Mouse (Mus musculus) embryonic facial prominence, embryonic 11.5 days (tissue): ENCODE data around the gene Iqch. TPM values are rescaled to one million over a fixed set of nuclear protein-coding genes. Genes with fewer than 3 reads are reported as not detected.

Experiments
- ATAC-seq: fragments of 200-750 bp; cut with Nextera tagmentation; replicated peaks from 2 replicates; pipeline ENCODE4 v1.8.0; 2017; ENCODE audit warnings: low read depth; ENCODE audit not compliant: insufficient number of reproducible peaks, low FRiP score, low TSS enrichment
- DNase-seq: peaks from one replicate; pipeline ENCODE4 v3.0.0-alpha.2; 2015; ENCODE audit warnings: low spot score
- H3K27ac ChIP-seq: fragments of 300-500 bp; sonication (generic); replicated peaks from 2 replicates; pipeline ENCODE4 v1.5.1; 2014; ENCODE audit warnings: mild to moderate bottlenecking, low read depth, low read length, control low read depth
- H3K27me3 ChIP-seq: fragments of 300-500 bp; sonication (generic); 2 replicates; pipeline ENCODE4 v1.6.1; 2014; ENCODE audit warnings: mild to moderate bottlenecking, low read length, moderate library complexity, mixed read lengths; ENCODE audit not compliant: control insufficient read depth, insufficient read depth
- H3K36me3 ChIP-seq: fragments of 300-500 bp; sonication (generic); replicated peaks from 2 replicates; pipeline ENCODE4 v1.6.1; 2014; ENCODE audit warnings: low read depth, mild to moderate bottlenecking, low read length, moderate library complexity, mixed read lengths; ENCODE audit not compliant: control insufficient read depth, insufficient read depth
- H3K4me1 ChIP-seq: fragments of 300-500 bp; sonication (generic); 2 replicates; pipeline ENCODE4 v1.6.1; 2014; ENCODE audit warnings: low read length, mixed read lengths; ENCODE audit not compliant: control insufficient read depth, insufficient read depth
- H3K4me2 ChIP-seq: fragments of 300-500 bp; sonication (generic); 2 replicates; pipeline ENCODE4 v1.6.1; 2014; ENCODE audit warnings: low read depth, mild to moderate bottlenecking, control low read depth, low read length, moderate library complexity
- H3K4me3 ChIP-seq: fragments of 300-500 bp; sonication (generic); 2 replicates; pipeline ENCODE4 v1.5.1; 2014; ENCODE audit warnings: low read depth, low read length, control low read depth
- H3K9ac ChIP-seq: fragments of 300-500 bp; sonication (generic); replicated peaks from 2 replicates; pipeline ENCODE4 v1.6.1; 2014; ENCODE audit warnings: mild to moderate bottlenecking, control low read depth, low read length
- H3K9me3 ChIP-seq: fragments of 300-500 bp; sonication (generic); replicated peaks from 2 replicates; pipeline ENCODE4 v1.6.1; 2016; ENCODE audit warnings: mild to moderate bottlenecking, low read length, inconsistent platforms, mixed read lengths; ENCODE audit not compliant: control insufficient read depth
- WGBS: fragments of 180-500 bp; shearing (Covaris S2); extraction: QIAGEN DNeasy Blood & Tissue Kit; methylation state at CpG from one replicate; pipeline ENCODE4 v1.1.7; 2014; 5-methylcytosine and 5-hydroxymethylcytosine counted together
- polyA plus RNA-seq: library from polyadenylated mRNA; unstranded; fragments of >200 nt; fragmentation: Nextera tagmentation; extraction: Ambion mirVana; gene quantifications from 2 replicates; pipeline ENCODE4 v1.2.1, GENCODE M21; 2014

Iqch gene
- polyA plus RNA-seq, result 0.17 TPM in 1 of 2 replicates, not detected in the other

- Histone ChIP-seq H3K4me1 (no peaks in the 10 kb centered on the region), H3K4me2 (peak within 1 kb of the TSS; percentile 65), H3K9ac (peak within 1 kb of the TSS; percentile 83), H3K4me3 (peak within 1 kb of the TSS; percentile 84), H3K36me3 (no peaks in the 10 kb centered on the region), H3K27me3 (no peaks in the 10 kb centered on the region), H3K27ac (no peak within 1 kb of the TSS), H3K9me3 (no peaks in the 10 kb centered on the region)
- peak; percentile 98 for ATAC-seq
- DNase-seq, result peak; percentile 96
- 2% methylated on average over 68 of the region's 70 CpGs for WGBS
These were observed at the start of gene Iqch, which contains the start of gene Aagab for GRCm38 (mm10) chr9:63602043-63602939. Gene Iqch, minus strand, starts transcription at chr9:63602493. Gene Aagab, plus strand, starts transcription at chr9:63602660.

DNA sequence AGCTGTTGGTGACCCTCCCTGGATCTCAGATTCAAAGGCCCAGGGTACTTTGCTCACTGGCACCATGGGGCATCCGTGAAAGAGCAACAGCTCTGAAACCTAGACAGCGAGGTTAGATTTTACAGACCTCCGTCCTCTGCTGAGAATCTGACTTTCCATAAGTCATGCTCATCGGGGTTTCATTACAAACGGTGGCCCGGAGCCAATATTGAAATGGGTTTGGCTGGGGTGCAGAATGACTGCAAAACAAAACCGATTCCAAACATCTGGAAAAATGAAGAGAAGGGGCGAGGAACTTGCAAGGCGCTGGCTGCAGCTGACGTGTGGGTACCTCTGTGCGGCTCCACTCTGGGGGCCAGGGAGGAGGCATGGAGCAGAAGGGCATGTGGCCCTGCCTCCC lies 49.3 kb upstream of the Iqch start:
- DNase-seq, result no peak
- Histone ChIP-seq H3K4me3 (no peak overlapping the region), H3K9me3 (no peaks in the 10 kb centered on the region), H3K27me3 (no peaks in the 10 kb centered on the region), H3K27ac (no peak overlapping the region), H3K4me2 (no peak overlapping the region), H3K9ac (no peak overlapping the region), H3K36me3 (peaks cover 9% of the 10 kb centered on the region), H3K4me1 (no peaks in the 10 kb centered on the region)
- WGBS, result 66% methylated on average over 11 of the region's 11 CpGs
- no peak for ATAC-seq

DNA sequence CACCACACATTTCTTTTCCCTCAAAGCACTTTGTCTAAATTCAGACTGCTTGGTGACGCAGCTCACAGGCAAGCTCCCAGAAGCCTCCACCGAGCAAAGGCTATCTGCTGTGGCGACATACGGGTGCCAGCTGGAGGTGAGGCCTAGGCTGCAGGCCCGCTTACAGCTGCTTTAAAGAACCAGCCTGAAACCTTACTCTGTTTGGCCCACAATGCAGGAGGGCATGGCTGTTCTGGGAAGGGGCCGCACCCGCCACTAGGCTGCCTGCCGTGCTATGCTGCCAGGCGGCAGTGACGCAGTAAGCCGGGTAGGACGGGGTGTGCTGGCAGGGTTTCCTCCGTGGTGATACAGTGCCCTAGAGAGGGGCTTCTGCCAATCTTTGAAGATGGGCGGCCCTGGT lies 48.6 kb upstream of the Iqch start:
- H3K9ac ChIP-seq, result no peak overlapping the region
- WGBS, result 87% methylated on average over 14 of the region's 14 CpGs
- no peaks in the 10 kb centered on the region for H3K4me1 ChIP-seq
- H3K27ac ChIP-seq, result no peak overlapping the region
- no peak overlapping the region for H3K4me3 ChIP-seq
- no peak for DNase-seq
- no peaks in the 10 kb centered on the region for H3K9me3 ChIP-seq
- ATAC-seq, result no peak
- no peak overlapping the region for H3K4me2 ChIP-seq
- peaks cover 9% of the 10 kb centered on the region for H3K36me3 ChIP-seq
- no peaks in the 10 kb centered on the region for H3K27me3 ChIP-seq

DNA sequence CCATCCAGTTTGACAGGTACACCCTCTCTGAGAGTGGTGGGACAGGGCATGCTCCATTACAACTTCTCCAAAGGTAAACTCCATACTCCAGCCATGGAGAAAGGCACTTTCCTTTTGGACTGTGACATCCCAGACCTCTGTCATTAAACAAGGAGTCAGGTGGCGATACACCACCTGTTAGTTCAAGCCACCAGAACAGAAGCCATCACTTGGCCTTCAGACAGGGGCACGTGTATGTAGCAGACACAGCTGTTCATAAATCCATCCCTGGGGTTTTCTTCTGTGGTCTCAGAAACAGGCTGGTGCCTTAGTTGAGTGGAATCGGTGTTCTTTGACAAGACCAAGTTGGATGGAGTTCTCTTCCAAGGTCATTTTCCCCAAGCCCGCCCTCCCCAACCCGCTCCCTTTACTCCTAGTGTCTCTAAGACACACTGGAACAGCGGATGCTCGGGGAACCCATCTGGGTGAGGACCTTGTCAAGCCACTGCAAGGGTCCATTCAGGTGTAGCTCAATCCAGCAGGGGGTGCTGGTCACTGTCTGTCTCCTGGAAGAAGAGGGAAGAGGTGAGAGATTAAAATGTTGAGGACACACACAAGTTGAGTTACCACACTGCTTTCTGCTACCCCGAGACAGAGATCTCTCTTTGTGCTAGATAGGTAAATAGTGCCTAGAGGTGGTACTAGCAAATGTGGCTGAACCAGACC lies 47.7 kb upstream of the Iqch start:
- H3K27me3 ChIP-seq, result no peaks in the 10 kb centered on the region
- no peak overlapping the region for H3K27ac ChIP-seq
- no peaks in the 10 kb centered on the region for H3K9me3 ChIP-seq
- no peak overlapping the region for H3K9ac ChIP-seq
- no peak for ATAC-seq
- no peaks in the 10 kb centered on the region for H3K4me1 ChIP-seq
- peaks cover 9% of the 10 kb centered on the region for H3K36me3 ChIP-seq
- 88% methylated on average over 8 of the region's 8 CpGs for WGBS
- no peak overlapping the region for H3K4me3 ChIP-seq
- DNase-seq, result no peak
- H3K4me2 ChIP-seq, result no peak overlapping the region

DNA sequence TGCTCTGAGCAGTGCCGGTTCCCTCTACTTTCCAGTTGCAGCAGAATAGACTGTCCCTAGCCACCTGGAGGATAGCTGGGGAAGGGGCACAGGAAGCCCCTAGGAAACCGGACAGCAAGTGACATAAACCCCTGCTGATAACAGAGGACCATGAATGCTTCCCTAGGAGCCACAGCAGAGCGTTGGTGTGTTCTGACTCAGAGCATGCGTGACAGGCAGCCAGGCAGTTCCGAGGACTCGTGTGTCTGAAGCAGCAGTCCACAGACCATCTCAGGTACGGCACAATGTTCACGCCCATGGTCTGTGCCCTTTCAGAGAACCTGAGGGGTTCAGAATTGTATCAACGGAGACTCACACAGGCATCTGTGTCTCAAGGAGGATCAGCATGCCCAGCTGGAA lies 46.2 kb upstream of the Iqch start:
- no peak for ATAC-seq
- WGBS, result 82% methylated on average over 9 of the region's 9 CpGs
- Histone ChIP-seq H3K4me2 (no peak overlapping the region), H3K9ac (no peak overlapping the region), H3K4me3 (no peak overlapping the region), H3K27me3 (no peaks in the 10 kb centered on the region), H3K4me1 (no peaks in the 10 kb centered on the region), H3K36me3 (peaks cover 9% of the 10 kb centered on the region), H3K9me3 (no peaks in the 10 kb centered on the region), H3K27ac (no peak overlapping the region)
- no peak for DNase-seq

DNA sequence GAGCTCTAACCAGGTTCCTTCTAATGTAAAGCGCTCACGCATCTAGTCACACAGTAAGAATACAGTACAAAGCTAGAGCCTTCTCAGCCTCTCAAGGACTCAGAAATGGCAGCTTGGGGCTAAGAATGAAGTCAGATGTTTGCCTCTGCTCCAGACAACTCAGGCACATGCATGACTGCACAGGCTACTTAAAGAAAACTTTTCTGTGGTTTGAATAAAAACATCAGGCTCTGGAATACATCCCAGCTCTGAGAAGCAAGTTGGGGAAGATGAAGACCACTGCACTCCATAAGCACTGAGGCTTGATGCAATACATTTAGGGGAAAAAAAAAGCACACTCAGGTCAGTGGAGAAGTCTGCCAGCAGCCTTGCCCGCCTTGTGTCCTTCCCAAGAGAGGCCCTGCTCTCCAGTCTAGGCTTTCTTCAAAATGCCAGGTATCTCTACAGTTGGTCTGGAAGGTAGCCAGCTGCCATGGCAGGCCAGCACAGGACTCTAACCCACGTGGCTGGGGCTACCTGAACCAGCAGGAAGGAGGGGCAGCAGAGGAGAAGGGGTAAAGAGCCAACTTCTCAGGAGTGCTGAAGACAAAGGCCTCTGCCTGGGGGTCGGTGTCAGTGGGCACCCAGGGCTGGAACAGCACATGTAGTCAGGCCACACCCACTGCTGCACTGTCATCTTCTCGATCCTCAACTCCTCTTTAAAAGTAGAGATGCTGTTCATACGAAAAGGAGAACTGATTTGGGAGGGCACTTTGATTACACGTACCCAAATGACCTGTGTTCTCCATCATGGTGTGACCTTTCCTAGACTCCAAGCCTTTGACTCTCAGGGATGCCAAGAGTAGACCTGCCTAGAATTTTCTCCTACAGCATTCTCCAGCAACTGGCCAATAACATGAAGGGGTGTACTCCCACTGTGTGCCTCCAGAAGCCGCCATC lies 45.6 kb upstream of the Iqch start:
- no peak overlapping the region for H3K4me3 ChIP-seq
- peaks cover 9% of the 10 kb centered on the region for H3K36me3 ChIP-seq
- H3K4me1 ChIP-seq, result no peaks in the 10 kb centered on the region
- no peak for DNase-seq
- H3K9ac ChIP-seq, result no peak overlapping the region
- WGBS, result 84% methylated on average over 9 of the region's 9 CpGs
- H3K27ac ChIP-seq, result no peak overlapping the region
- no peak for ATAC-seq
- H3K4me2 ChIP-seq, result no peak overlapping the region
- H3K27me3 ChIP-seq, result no peaks in the 10 kb centered on the region
- no peaks in the 10 kb centered on the region for H3K9me3 ChIP-seq

DNA sequence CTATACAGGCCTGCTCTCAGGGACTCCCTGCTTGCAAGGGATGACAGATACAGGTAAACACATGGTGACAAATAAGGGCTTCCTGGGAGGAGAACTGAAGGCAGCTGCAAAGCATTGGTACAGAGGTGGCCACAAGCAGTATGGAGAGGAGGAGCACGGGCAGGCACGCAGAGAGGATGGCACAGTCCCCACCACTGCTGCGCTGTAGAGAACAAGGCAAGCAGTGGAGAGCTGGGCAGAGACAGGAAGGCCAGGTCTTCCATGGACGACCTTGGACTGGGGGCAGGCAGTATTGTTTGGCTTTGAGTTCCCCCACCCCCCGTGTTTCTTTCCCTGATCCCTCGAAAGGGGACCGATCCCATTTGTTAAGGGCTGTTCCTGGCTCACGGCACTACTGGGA lies 42.8 kb upstream of the Iqch start:
- Histone ChIP-seq H3K36me3 (peaks cover 6% of the 10 kb centered on the region; the same call in 1 of the 2 replicates), H3K9me3 (no peaks in the 10 kb centered on the region)

More for the DNA sequence above, 42.8 kb upstream of the Iqch start:
- ATAC-seq (no peak), DNase-seq (no peak)
- H3K4me1 ChIP-seq, result no peaks in the 10 kb centered on the region
- no peaks in the 10 kb centered on the region for H3K27me3 ChIP-seq
- WGBS, result 87% methylated on average over 8 of the region's 8 CpGs
- H3K9ac ChIP-seq, result no peak overlapping the region
- no peak overlapping the region for H3K27ac ChIP-seq
- H3K4me3 ChIP-seq, result no peak overlapping the region
- no peak overlapping the region for H3K4me2 ChIP-seq
